Mouse (Mus musculus): ENCODE measurements around the gene Ccdc144b. TPM values are rescaled to one million over a fixed set of nuclear protein-coding genes. Genes with fewer than 3 reads are reported as not detected.

Gene Ccdc144b
- not detected for total RNA-seq (2021)

GRCm38 (mm10) chr3:36053447-36053846 is at the start of gene Ccdc144b:
TSS of gene Ccdc144b (minus strand) at chr3:36053547.
- DNase-seq, result no peak

GRCm38 (mm10) chr3:36095371-36095770 is 42.0 kb upstream of the Ccdc144b start:
- no peak for DNase-seq

GRCm38 (mm10) chr3:36087591-36087990 is 34.2 kb upstream of the Ccdc144b start:
- no peak for DNase-seq

- no peak for DNase-seq
Observed at GRCm38 (mm10) chr3:36085394-36085793, 32.0 kb upstream of the Ccdc144b start.

GRCm38 (mm10) chr3:36083381-36083780 is 30.0 kb upstream of the Ccdc144b start:
- DNase-seq, result no peak

GRCm38 (mm10) chr3:36082843-36083242 is 29.5 kb upstream of the Ccdc144b start:
- no peak for DNase-seq

- DNase-seq, result no peak
Observed at GRCm38 (mm10) chr3:36080741-36081140, 27.4 kb upstream of the Ccdc144b start.

- DNase-seq, result no peak
Observed at GRCm38 (mm10) chr3:36079886-36080285, 26.5 kb upstream of the Ccdc144b start.

- DNase-seq, result no peak
Observed at GRCm38 (mm10) chr3:36077386-36077785, 24.0 kb upstream of the Ccdc144b start.

GRCm38 (mm10) chr3:36075466-36075865 is 22.1 kb upstream of the Ccdc144b start:
- DNase-seq, result no peak

GRCm38 (mm10) chr3:36074231-36074630 is 20.9 kb upstream of the Ccdc144b start:
- no peak for DNase-seq

- peak in 1 of 2 experiments; percentile 7 for DNase-seq
Observed at GRCm38 (mm10) chr3:36071047-36071446, 17.7 kb upstream of the Ccdc144b start.

- DNase-seq, result no peak
Observed at GRCm38 (mm10) chr3:36070436-36070835, 17.1 kb upstream of the Ccdc144b start.

GRCm38 (mm10) chr3:36067731-36068130 is 14.4 kb upstream of the Ccdc144b start:
- no peak for DNase-seq

- peak; percentile 94 to 96 for DNase-seq
Observed at GRCm38 (mm10) chr3:36065843-36066651, 12.7 kb upstream of the Ccdc144b start, which contains the start of gene Acad9. TSS of gene Acad9 (plus strand) at chr3:36065979.

- DNase-seq, result no peak
Observed at GRCm38 (mm10) chr3:36065166-36065565, 11.8 kb upstream of the Ccdc144b start.

GRCm38 (mm10) chr3:36064592-36065061 is 11.3 kb upstream of the Ccdc144b start:
- no peak for DNase-seq

GRCm38 (mm10) chr3:36060096-36060850 is 6.9 kb upstream of the Ccdc144b start:
- peak; percentile 32 to 41 for DNase-seq

- no peak for DNase-seq
Observed at GRCm38 (mm10) chr3:36049106-36049505, 4.2 kb downstream of the Ccdc144b start.

GRCm38 (mm10) chr3:36045086-36045485 is 8.3 kb downstream of the Ccdc144b start:
- DNase-seq, result no peak

GRCm38 (mm10) chr3:36044520-36044919 is 8.8 kb downstream of the Ccdc144b start:
- DNase-seq, result no peak

- no peak for DNase-seq
Observed at GRCm38 (mm10) chr3:36031740-36032510, 21.4 kb downstream of the Ccdc144b start.

GRCm38 (mm10) chr3:36029993-36030392 is 23.4 kb downstream of the Ccdc144b start:
- no peak for DNase-seq

Data from layer of hippocampus, postnatal 36 days (tissue).